Mouse (Mus musculus) heart, embryonic 16.5 days (tissue): ENCODE measurements around the gene Auts2. TPM values are rescaled to one million over a fixed set of nuclear protein-coding genes. Genes with fewer than 3 reads are reported as not detected.

ENCODE experiments used
- ATAC-seq: fragments of 200-750 bp; cut with Nextera tagmentation; replicated peaks from 2 replicates; pipeline ENCODE4 v1.8.0; 2017; ENCODE audit warnings: moderate number of reproducible peaks; ENCODE audit not compliant: insufficient read depth, low FRiP score; ENCODE audit errors: extremely low read depth
- H3K27ac ChIP-seq: fragments of 300-500 bp; sonication (generic); 2 replicates; pipeline ENCODE4 v1.5.1; 2014; ENCODE audit warnings: mild to moderate bottlenecking, low read length, control low read depth, moderate library complexity
- H3K27me3 ChIP-seq: fragments of 300-500 bp; sonication (generic); 2 replicates; pipeline ENCODE4 v1.6.1; 2014; ENCODE audit warnings: low read length, mixed read lengths; ENCODE audit not compliant: control insufficient read depth, insufficient read depth
- H3K36me3 ChIP-seq: fragments of 300-500 bp; sonication (generic); 2 replicates; pipeline ENCODE4 v1.6.1; 2014; ENCODE audit not compliant: control insufficient read depth, insufficient read depth
- H3K4me1 ChIP-seq: fragments of 300-500 bp; sonication (generic); 2 replicates; pipeline ENCODE4 v1.6.1; 2014; ENCODE audit warnings: low read length, mixed read lengths; ENCODE audit not compliant: control insufficient read depth, insufficient read depth
- H3K4me2 ChIP-seq: fragments of 300-500 bp; sonication (generic); 2 replicates; pipeline ENCODE4 v1.6.1; 2014; ENCODE audit warnings: low read depth, mild to moderate bottlenecking, control low read depth, low read length
- H3K4me3 ChIP-seq: fragments of 300-500 bp; sonication (generic); 2 replicates; pipeline ENCODE4 v1.5.1; 2014; ENCODE audit warnings: mild to moderate bottlenecking, control low read depth, low read length
- H3K9ac ChIP-seq: fragments of 300-500 bp; sonication (generic); 2 replicates; pipeline ENCODE4 v1.6.1; 2014; ENCODE audit warnings: low read length, control low read depth
- H3K9me3 ChIP-seq: fragments of 300-500 bp; sonication (generic); replicated peaks from 2 replicates; pipeline ENCODE4 v1.6.1; 2016; ENCODE audit warnings: low read length; ENCODE audit not compliant: control insufficient read depth
- WGBS: fragments of 180-500 bp; shearing (Covaris S2); extraction: QIAGEN DNeasy Blood & Tissue Kit; methylation state at CpG from one replicate; pipeline ENCODE4 v1.1.7; 2014; 5-methylcytosine and 5-hydroxymethylcytosine counted together
- polyA plus RNA-seq: library from polyadenylated mRNA; unstranded; fragments of >200 nt; fragmentation: Nextera tagmentation; extraction: Ambion mirVana; gene quantifications from 2 replicates; pipeline ENCODE4 v1.2.1, GENCODE M21; 2015

The Auts2 gene
- polyA plus RNA-seq, 1 experiment from 2014 or later: 16.3 TPM

GRCm38 (mm10) chr5:131422737-131423136 lies 1120.4 kb downstream of the Auts2 start:
- Histone ChIP-seq H3K4me1 (no peaks in the 10 kb centered on the region), H3K9ac (no peak overlapping the region), H3K27ac (no peak overlapping the region), H3K27me3 (no peaks in the 10 kb centered on the region), H3K9me3 (0 out of 2 replicates have a peak, but pooled peaks cover 3% of the 10 kb centered on the region), H3K4me3 (no peak overlapping the region), H3K4me2 (no peak overlapping the region), H3K36me3 (no peaks in the 10 kb centered on the region)
- WGBS: 76% methylated on average over 3 of the region's 3 CpGs
- ATAC-seq: no peak

GRCm38 (mm10) chr5:131420406-131420805 lies 1122.7 kb downstream of the Auts2 start:
- H3K4me3 ChIP-seq: no peak overlapping the region
- no peak overlapping the region for H3K9ac ChIP-seq
- H3K9me3 ChIP-seq: 0 out of 2 replicates have a peak, but pooled peaks cover 3% of the 10 kb centered on the region
- H3K27me3 ChIP-seq: no peaks in the 10 kb centered on the region
- H3K4me1 ChIP-seq: no peaks in the 10 kb centered on the region
- H3K4me2 ChIP-seq: no peak overlapping the region
- H3K27ac ChIP-seq: no peak overlapping the region
- 59% methylated on average over 2 of the region's 2 CpGs for WGBS
- no peaks in the 10 kb centered on the region for H3K36me3 ChIP-seq
- ATAC-seq: no peak

GRCm38 (mm10) chr5:131415902-131416545 lies 1127.1 kb downstream of the Auts2 start:
- H3K27me3 ChIP-seq: no peaks in the 10 kb centered on the region
- no peak overlapping the region for H3K4me3 ChIP-seq
- no peaks in the 10 kb centered on the region for H3K4me1 ChIP-seq
- H3K9ac ChIP-seq: no peak overlapping the region
- no peaks in the 10 kb centered on the region for H3K9me3 ChIP-seq
- no peak overlapping the region for H3K4me2 ChIP-seq
- H3K36me3 ChIP-seq: no peaks in the 10 kb centered on the region
- no peak for ATAC-seq
- WGBS: 94% methylated on average over 1 of the region's 1 CpGs
- H3K27ac ChIP-seq: no peak overlapping the region

- H3K27me3 ChIP-seq: no peaks in the 10 kb centered on the region
- H3K36me3 ChIP-seq: no peaks in the 10 kb centered on the region
- H3K27ac ChIP-seq: no peak overlapping the region
- H3K4me3 ChIP-seq: no peak overlapping the region
- no peaks in the 10 kb centered on the region for H3K4me1 ChIP-seq
- ATAC-seq: no peak
- H3K9ac ChIP-seq: no peak overlapping the region
- WGBS: 56% methylated on average over 3 of the region's 3 CpGs
- H3K9me3 ChIP-seq: no peaks in the 10 kb centered on the region; the same call in 1 of the 2 replicates
- no peak overlapping the region for H3K4me2 ChIP-seq
Measured at GRCm38 (mm10) chr5:131398250-131398649, 1144.9 kb downstream of the Auts2 start.

GRCm38 (mm10) chr5:131395756-131396155 lies 1147.4 kb downstream of the Auts2 start:
- ATAC-seq: no peak
- Histone ChIP-seq H3K9me3 (no peaks in the 10 kb centered on the region; the same call in 1 of the 2 replicates), H3K4me1 (no peaks in the 10 kb centered on the region), H3K4me2 (no peak overlapping the region), H3K36me3 (no peaks in the 10 kb centered on the region), H3K27me3 (no peaks in the 10 kb centered on the region), H3K27ac (no peak overlapping the region), H3K4me3 (no peak overlapping the region), H3K9ac (no peak overlapping the region)
- 79% methylated on average over 8 of the region's 8 CpGs for WGBS
